Mouse (Mus musculus) adrenal gland, adult 2 months (tissue): ENCODE measurements around the gene Cxxc4. TPM values are rescaled to one million over a fixed set of nuclear protein-coding genes. Genes with fewer than 3 reads are reported as not detected.

Experiments
- DNase-seq: peaks from one replicate; pipeline ENCODE4 v3.0.0; 2021
- microRNA-seq, 2 experiments: library from miRNA; unstranded; fragments of <30 nt; microRNA quantifications; one replicate each; pipeline ENCODE4 v1.2.0; 2021
- polyA plus RNA-seq: library from polyadenylated mRNA; depleted of rRNA; stranded (reverse); fragments of >200 nt; gene quantifications from 2 replicates; pipeline ENCODE4 v1.2.3, GENCODE M21; 2012
- total RNA-seq, 2 experiments: library from RNA; stranded (reverse); gene quantifications; 2 replicates each; pipeline ENCODE4 v1.2.3; 2021

The Cxxc4 gene
- total and polyA plus RNA-seq, 3 experiments = 3.0 to 7.4 (median 5.4) TPM

DNA sequence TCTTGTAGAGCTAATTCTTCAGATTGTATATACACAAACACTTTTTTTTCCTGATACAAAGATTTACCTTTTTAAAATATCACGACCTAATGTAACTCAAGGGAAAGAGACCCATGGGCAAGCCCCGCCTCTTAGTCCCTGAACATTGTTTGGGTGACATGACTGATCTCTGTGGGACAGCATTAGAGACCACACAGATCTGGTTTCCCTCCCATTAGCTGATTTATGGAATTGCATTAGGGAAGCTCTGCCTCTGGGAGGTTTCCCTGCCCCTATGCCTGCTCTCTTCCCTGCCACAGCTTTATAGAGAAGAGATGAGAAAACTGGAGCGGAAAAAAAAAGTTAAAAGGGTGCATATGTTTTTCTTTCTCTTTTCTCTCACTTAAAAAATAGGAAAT lies 7.6 kb downstream of the Cxxc4 start:
- peak; percentile 10 for DNase-seq

DNA sequence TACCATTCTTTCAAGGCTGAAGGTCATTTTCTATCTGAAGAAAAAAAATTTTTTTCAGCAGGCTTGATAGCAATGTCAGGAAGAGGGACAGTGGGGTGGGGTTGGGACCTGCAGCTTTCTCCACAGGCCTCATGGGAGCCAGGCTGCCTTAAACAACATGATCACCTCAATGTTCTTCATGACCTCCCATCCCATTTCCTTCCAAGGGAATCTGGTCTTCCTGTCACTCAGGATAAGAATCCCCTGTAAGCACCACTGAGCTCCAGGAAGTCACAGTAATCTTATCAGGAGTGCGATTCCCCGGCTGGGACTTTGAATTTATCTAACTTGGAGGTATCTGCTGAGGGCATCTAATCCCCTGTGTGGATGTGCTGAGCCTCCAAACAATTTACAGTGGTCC lies 17.9 kb downstream of the Cxxc4 start:
- DNase-seq = no peak

DNA sequence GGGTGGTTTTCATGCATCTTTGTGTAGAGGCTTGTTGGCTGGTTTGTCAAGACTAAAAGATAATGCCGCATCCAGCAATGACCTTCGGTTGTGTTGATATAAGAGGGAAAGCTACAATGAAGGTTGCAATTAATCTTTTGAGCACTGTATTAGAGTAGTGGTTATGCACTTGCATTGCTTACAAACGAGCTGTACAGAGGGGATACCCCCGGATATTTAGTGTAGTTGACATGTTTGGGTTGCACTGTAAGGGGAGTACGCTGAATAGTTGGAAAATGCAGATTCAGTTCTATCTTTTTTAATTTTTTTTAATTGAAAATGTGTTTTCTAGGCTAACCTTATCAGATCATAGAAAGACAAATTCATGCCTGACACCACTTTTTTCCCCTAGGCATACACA lies 22.4 kb downstream of the Cxxc4 start:
- no peak for DNase-seq

DNA sequence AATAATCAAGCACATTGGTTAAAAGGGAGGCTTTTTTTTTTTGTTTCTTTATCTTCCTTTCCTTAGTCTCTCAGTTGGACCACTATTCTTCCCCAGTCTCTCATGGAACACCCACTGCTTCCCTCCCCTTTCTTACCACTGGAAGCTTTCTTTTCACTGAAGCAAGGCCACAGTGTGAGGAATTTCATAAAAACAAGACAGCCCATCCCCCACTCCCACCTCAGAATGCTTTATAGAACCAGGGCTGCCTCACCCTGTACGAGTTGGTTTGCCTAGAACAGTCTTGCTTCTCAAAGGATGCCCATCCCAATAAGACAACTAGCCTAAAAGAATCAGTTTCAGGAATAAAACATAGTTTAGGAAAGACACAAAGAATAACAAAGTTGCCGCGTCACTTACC lies 23.0 kb downstream of the Cxxc4 start:
- DNase-seq = no peak

DNA sequence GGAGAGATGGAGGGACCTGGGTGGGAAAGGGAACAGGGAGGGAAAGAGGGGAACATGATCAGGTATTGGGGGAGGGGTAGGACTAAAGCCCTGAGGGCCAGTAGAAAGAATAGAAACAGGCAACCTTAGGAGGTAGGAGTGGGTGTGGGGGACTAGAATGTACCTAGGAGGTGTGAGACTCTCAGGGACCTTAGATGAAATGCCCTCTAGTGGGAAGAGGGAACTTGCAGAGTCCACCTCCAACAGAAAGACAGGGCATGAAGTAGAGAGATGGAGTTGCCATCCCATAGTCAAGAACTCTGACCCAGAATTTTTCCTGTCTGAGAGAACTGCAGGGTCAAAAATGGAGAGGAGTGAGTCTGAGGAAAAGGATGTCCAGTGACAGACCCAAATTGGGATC lies 43.4 kb downstream of the Cxxc4 start:
- DNase-seq = no peak

DNA sequence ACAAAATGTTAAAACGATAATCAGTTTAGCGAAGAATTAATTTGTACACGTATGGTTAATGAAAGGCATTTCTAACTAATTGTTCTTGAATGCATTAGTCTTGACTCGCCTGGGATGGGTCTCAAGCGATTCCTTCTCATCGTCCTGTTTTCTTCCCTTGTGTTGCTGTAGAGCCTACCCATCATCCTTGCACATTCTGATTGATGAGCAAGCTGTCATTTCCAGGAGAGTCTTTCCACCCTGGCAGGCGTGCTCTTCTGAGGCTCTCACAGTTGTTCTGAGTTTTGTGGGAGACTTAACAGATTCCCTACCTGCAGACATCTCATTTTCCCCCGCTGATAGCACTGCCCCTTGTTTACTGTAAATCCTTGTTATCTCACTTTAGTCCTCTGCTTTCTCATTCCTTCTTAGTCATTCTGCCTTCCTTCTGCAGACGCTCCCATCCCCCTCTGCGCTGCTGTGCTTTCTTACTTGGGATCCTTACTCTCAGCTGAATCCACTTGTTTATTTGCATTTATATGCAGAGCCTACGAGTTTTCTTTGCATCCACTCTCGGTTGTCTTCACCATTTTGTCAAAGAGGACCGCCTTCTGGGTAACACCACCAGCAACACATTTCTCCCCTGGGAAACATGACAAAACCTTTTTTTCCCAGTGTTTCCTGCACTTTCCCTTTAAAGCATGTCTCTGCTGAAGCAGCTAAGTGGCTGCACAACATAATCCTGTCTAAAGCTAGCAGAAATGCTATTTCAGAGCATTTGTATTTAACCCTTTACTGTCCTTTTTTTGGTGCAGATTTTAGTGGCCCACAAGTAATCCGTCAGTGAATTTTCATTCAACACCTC lies 45.5 kb downstream of the Cxxc4 start:
- peak; percentile 5 for DNase-seq

DNA sequence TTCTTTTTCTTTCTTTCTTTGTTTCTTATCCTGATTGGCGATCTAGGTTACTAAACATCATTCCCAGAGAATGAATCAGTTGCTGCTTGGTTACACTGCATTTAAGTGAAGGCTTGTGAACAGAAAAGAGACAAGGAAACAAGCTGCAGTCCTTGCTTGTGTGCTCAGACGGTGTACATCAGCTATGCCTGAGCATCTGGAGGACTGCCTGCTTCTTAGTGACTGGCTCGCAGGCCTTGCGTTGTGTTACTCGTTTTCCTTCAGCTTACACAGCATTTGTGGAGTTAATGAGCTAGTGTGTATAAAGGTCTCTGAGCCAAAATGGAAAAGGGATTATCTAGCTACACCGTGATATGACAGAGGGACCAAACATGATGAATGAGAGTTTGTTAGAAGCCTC lies 58.9 kb downstream of the Cxxc4 start:
- no peak for DNase-seq

DNA sequence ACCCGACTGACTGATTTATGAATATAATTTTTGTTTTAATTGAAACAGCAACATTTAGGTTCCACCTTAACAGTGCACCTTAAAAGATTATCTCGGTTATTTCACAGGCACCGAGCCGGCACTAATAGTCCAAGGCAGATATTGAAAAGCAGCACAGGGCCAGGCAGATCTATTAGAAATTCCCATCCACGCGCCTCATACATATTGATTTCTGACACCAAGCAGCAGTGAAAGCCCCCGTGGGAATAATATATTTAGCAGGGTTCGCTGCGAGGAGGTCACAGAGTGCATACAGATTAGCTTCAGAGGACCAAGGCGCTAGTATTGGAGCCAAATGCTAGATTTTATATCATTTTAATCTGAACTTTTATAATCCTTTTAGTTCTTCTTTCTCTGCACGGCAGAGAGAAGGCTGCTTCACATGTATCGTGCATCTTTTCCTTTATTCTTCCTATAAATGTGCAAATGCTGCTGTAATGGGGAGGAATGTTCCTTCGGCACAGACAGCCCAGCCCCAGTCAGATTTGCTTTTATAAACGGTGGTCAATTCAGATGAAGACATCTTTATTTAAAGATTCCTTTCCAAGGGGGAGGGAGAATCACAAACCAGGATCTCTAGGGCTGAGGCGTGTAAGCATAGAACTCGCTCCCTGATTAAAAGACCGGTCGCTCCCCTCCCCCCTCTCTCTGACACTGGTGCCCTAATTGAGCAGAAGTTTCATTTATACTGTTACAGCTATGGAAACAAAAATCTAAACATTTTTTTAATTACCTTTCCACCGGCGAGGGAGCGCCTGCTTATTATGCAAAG lies 66.6 kb downstream of the Cxxc4 start:
- peak; percentile 8 for DNase-seq

DNA sequence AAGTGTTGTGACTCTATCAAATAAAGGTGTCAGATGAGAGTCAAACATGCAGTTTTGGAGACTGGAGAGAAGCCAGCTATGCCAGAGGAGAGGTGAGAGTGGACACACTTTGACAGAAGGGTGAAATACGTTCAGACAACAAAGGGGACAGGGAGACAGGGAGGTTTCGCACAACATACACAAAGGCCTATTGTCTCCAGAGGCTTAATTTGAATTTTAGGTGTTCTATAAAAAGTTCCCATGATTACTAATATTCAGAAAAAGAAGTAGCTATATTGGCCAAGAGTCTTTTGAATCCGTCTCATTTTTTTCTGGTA lies 67.2 kb downstream of the Cxxc4 start:
- DNase-seq = no peak

DNA sequence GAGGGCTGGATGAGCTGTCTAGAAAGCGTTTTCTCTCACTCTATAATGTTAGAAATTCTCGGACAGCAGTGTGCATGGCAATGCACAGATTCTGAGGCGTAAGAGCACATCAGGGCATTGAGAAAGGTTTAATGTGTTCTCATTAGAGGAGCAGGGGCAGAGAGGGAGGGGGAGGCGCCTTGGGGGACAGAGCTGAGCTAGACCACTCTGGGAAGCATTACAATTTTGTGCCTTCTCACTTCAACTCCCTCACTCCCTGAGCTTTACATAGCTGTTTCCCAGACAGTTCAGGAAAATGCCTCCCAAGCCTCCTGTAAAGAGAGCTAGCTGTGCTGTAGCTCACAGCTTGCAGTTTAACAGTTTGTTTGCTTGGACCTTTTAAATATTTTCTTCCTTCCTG lies 70.2 kb downstream of the Cxxc4 start:
- DNase-seq = no peak

DNA sequence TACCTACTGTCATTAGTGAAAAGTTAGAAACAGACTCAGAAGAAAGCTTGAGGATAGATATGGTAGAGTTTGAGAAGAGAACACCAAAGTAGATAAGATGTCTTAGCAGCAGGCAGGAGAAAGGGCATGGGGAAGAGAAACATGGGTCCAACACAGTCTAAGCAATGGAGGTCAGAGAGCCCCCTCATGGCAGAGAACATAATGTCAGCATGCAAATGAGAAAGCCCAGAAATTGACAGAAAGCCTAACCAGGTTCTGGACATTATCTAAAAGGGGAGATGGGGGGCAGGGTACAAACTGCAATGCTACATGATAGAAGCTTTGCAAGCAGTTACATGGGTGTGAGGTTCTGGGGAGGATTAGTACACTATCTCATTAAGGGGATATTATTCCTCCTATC lies 71.5 kb downstream of the Cxxc4 start:
- DNase-seq = no peak

Small RNA genes within 50 kb of the gene (microRNA-seq; reads per million reads assigned to microRNA genes)
- 0 reads per million in 2 experiments for gene Mir1895
